Mouse (Mus musculus): ENCODE data around the gene Vmn1r103.
"Not testable (repeated sequence)": the region's sequence is repeated elsewhere in the genome, so short reads cannot be mapped to it uniquely, and the experiment has no call there.

Vmn1r103 gene

DNA sequence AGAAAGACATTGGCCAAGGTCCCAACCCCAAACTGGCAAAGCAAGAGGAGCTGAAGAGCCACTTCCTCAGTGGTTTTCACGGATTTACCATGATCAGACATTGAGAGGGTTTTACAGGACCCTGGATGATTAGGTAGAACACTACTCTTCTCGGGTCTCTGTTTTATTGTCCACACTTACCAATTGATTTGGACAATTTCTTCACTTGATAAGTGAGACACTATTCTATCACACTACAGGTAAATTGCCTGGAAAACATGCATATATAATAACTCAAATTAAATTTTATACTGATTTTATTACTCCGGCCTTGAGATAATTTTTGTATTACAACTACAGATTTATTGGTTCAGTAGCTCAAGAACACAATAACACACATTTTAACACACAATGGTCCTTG, at the start of gene Vmn1r103:
Gene Vmn1r103 (minus strand): TSS at position 101 of the 400 bp plus-strand sequence.
- DNase-seq = not testable (repeated sequence)

DNA sequence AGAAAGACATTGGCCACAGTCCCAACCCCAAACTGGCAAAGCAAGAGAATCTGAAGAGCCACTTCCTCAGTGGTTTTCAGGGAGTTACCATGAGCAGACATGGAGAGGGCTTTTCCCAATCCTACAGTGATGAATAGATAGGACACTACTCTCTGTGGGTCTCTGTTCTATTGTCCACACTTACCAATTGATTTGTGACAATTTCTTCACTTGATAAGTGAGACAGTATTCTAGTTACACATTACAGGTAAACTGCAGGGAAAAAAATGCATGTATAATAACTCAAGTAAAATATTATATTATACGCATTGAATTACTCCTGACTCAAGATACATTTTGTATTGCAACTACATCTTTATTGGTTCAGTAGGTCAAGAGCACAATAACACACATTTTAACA, 35.3 kb upstream of the Vmn1r103 start, which contains the start of gene Gm5726:
Gene Gm5726 (minus strand): TSS at position 101 of the 400 bp plus-strand sequence.
- not testable (repeated sequence) for DNase-seq

DNA sequence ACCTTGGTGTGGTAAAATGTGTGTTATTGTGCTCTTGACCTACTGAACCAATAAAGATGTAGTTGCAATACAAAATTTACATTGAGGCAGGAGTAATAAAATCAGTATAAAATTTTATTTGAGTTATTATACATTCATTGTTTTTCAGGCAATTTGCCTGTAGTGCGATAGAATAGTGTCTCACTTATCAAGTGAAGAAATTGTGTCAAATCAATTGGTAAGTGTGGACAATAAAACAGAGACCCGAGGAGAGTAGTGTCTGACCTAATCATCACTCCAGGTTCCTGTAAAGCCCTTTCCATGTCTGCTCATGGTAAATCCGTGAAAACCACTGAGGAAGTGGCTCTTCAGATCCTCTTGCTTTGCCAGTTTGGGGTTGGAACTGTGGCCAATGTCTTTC, 23.2 kb upstream of the Vmn1r103 start, which contains the start of gene Vmn1r104:
Gene Vmn1r104 (plus strand): TSS at position 301 of the 400 bp plus-strand sequence.
- DNase-seq = not testable (repeated sequence)

DNA sequence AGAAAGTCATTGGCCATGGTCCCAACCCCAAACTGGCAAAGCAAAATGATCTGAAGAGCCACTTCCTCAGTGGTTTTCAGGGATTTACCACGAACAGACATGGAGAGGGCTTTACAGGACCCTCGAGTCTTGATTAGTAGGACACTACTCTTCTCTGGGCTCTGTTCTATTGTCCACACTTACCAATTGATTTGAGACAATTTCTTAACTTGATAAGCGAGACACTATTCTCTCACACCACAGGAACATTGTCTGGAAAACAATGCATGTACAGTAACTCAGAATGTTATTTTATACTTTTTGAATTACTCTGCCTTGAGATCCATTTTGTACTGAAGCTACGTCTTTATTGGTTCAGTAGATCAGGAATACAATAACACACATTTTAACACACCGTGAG, 35.5 kb downstream of the Vmn1r103 start, which contains the start of gene Gm10670:
Gene Gm10670 (minus strand): TSS at position 101 of the 400 bp plus-strand sequence.
- DNase-seq = not testable (repeated sequence)

All from kidney, postnatal 14 days (tissue).